Mouse (Mus musculus) MEL (cell line): Measurements from ENCODE around the gene Zfp961.

Experiments
- CTCF ChIP-seq, 3 experiments: IDR thresholded peaks in 2 of 3; conservative IDR thresholded peaks in 1 of 3; 2 replicates each; pipeline ENCODE4 v1.5.1; 2011 to 2012; ENCODE audit warnings: low read length in 3 of 3, low read depth in 2 of 3, mild to moderate bottlenecking in 2 of 3, improper control_type of control experiment in 1 of 3, inconsistent platforms in 1 of 3, mixed read lengths in 1 of 3, moderate library complexity in 1 of 3; ENCODE audit not compliant: control insufficient read depth in 1 of 3, insufficient read depth in 1 of 3, poor library complexity in 1 of 3, severe bottlenecking in 1 of 3
- E2F4 ChIP-seq: IDR thresholded peaks from 2 replicates; pipeline ENCODE4 v1.6.1; 2011; ENCODE audit warnings: low read depth, low read length, improper control_type of control experiment, borderline replicate concordance
- MYC ChIP-seq: IDR thresholded peaks from 2 replicates; pipeline ENCODE4 v1.6.1; 2011; ENCODE audit warnings: low read depth, mild to moderate bottlenecking, low read length, improper control_type of control experiment, moderate library complexity
- NELFE ChIP-seq: IDR thresholded peaks from 2 replicates; pipeline ENCODE4 v1.6.1; 2011; ENCODE audit warnings: low read depth, low read length, improper control_type of control experiment
- POLR2A ChIP-seq, 2 experiments: IDR thresholded peaks; 2 replicates each; pipeline ENCODE4 v1.6.1; 2011 to 2012; ENCODE audit warnings: low read length in 2 of 2, mild to moderate bottlenecking in 2 of 2, control low read depth in 1 of 2, improper control_type of control experiment in 1 of 2, low read depth in 1 of 2, moderate library complexity in 1 of 2; ENCODE audit not compliant: control insufficient read depth in 1 of 2, insufficient read depth in 1 of 2, poor library complexity in 1 of 2
- POLR2AphosphoS2 ChIP-seq: IDR thresholded peaks from 2 replicates; pipeline ENCODE4 v1.6.1; 2011; ENCODE audit warnings: low read length, improper control_type of control experiment
- RCOR1 ChIP-seq: IDR thresholded peaks from 2 replicates; pipeline ENCODE4 v1.6.1; 2012; ENCODE audit warnings: low read depth, mild to moderate bottlenecking, inconsistent platforms, low read length, improper control_type of control experiment
- ZC3H11A ChIP-seq: IDR thresholded peaks from 2 replicates; pipeline ENCODE4 v1.6.1; 2012; ENCODE audit warnings: low read depth, mild to moderate bottlenecking, inconsistent platforms, low read length, improper control_type of control experiment
- ZKSCAN1 ChIP-seq: IDR thresholded peaks from 2 replicates; pipeline ENCODE4 v1.6.1; 2012; ENCODE audit warnings: low read depth, mild to moderate bottlenecking, inconsistent platforms, low read length, improper control_type of control experiment, moderate library complexity

GRCm38 (mm10) chr8:72006763-72007162, 55.9 kb downstream of the Zfp961 start:
- no peak for TF ChIP-seq CTCF (IDR thresholded peaks at IDR 0.05 in 2 of 3, conservative IDR thresholded peaks at IDR 0.05 in 1 of 3; ENCODE audit: control insufficient read depth in 1 of 3, insufficient read depth in 1 of 3, low read depth in 2 of 3, low read length in 3 of 3, poor library complexity in 1 of 3, severe bottlenecking in 1 of 3)
- TF ChIP-seq NELFE: no peak
- TF ChIP-seq ZKSCAN1: no peak
- TF ChIP-seq POLR2A (IDR thresholded peaks at IDR 0.05; ENCODE audit: control insufficient read depth in 1 of 2, insufficient read depth in 1 of 2, low read depth in 1 of 2, low read length in 2 of 2, poor library complexity in 1 of 2): no peak
- no peak for TF ChIP-seq RCOR1
- no peak for TF ChIP-seq POLR2AphosphoS2
- TF ChIP-seq MYC: no peak
- TF ChIP-seq ZC3H11A: no peak
- TF ChIP-seq E2F4: no peak
